Mouse (Mus musculus) left cerebral cortex, adult 2 months (tissue): ENCODE measurements around the gene Chrdl2. TPM values are rescaled to one million over a fixed set of nuclear protein-coding genes. Genes with fewer than 3 reads are reported as not detected.

Experiments used
- DNase-seq, 2 experiments: peaks; one replicate each; pipeline ENCODE4 v3.0.0; 2021 to 2022; ENCODE audit warnings: low spot score in 2 of 2, mixed read lengths in 1 of 2; ENCODE audit errors: extremely low spot score in 1 of 2
- H3K27ac ChIP-seq: fragments of 200-600 bp; 2 replicates; pipeline ENCODE4 v1.8.1; 2022
- H3K4me3 ChIP-seq: fragments of 200-600 bp; 2 replicates; pipeline ENCODE4 v1.8.1; 2022
- CTCF ChIP-seq: fragments of 200-600 bp; IDR thresholded peaks from 2 replicates; pipeline ENCODE4 v1.8.1; 2022; ENCODE audit warnings: antibody characterized with exemption, mild to moderate bottlenecking, moderate library complexity
- intact Hi-C: fragments of 180-260 bp; cut with DNase I; formaldehyde crosslinking; loops from one replicate; pipeline ENCODE4 v1.15.1; 2025
- total RNA-seq, 2 experiments: library from RNA; stranded (reverse); gene quantifications; 2 replicates each; pipeline ENCODE4 v1.2.3; 2021

Chrdl2 gene
- total RNA-seq, 2 experiments from 2014 or later: 0.34 to 0.49 TPM

DNA sequence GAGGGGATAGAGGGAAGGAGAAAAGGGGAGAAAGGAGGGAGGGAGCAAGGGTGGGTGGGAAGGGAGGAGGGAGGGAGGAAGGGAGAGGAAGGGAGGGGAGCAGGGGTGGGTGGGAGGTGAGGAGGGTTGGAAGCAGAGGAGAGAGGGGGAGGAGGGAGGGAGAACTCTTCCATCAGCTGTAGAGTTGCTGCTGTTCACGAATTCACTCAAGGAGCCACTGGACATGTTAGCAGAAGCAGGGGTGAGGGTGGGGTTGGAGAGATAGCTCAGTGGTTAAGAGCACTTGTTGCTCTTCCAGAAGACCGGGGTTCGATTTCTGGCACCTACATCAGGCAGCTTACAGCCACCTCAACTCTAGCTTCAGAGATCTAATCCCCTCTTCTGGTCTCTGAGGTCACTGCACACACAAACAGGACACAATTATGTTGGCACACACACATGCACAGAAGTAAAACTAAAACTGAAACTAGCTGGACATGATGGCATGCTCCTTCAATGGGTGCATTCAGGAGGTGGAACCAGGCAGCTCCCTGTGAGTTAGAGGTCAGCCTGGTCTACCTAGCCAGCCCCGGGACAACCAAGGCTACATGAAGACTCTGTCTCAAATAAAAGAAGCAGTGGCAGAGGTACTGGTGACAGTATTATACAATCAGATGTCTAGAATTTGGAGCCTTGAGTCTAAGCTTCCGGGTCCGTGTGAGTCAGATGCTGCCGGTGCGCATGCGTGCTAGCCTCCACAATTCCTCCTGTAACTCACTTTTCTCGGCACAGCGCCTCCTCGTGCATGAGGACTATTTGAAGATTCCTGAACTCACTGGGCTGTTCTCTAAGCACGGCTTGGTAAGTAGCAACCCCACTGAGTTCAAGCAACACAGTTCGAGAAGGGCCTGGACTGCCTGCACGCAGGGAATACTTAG is 15.9 kb upstream of the Chrdl2 start:
- H3K27ac ChIP-seq: no peak overlapping the region
- intact Hi-C loops: loop anchor here (2.0 to 5.0 kb wide), 2 partner anchors 117 to 197 kb away; no protein-coding TSS in a partner anchor
- DNase-seq: peak in 1 of 2 experiments; percentile 56
- TF ChIP-seq CTCF: peak; percentile 25
- H3K4me3 ChIP-seq: no peak overlapping the region

DNA sequence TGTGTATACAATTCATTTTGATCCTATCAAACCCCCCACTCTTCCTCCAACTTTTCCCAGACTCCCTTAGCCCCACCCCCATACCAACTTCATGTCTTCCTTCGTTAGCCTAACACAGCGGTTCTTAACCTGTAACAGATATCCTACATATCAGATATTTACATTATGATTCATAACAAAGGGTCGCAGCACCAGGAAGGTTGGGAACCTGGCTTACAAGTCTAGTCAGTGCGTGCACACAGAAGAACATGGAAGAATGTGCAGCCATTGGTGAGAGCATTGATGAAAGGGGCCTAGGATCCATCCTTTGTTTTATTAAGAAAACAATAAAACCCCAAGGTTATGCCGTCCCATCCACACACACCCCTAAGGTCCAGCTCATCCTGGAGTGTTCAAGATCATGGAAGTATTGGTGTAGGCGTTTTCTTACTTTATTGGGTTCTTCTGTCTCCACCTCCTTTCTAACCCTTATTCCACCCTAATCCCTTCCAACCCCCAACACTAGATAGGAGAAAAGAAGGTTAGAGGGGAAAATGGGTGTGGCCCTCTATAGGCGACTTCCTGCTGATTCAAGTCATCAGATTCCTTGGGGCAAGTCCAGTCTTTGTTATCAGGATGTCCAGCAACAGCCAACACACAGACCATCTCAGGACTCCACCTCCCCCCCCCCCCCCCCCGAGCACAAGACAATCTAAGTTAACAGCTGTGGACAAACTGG is 14.8 kb upstream of the Chrdl2 start:
- DNase-seq: no peak
- no peak for TF ChIP-seq CTCF
- no peak overlapping the region for H3K4me3 ChIP-seq
- no peak overlapping the region for H3K27ac ChIP-seq
- intact Hi-C loops: no loop called here

DNA sequence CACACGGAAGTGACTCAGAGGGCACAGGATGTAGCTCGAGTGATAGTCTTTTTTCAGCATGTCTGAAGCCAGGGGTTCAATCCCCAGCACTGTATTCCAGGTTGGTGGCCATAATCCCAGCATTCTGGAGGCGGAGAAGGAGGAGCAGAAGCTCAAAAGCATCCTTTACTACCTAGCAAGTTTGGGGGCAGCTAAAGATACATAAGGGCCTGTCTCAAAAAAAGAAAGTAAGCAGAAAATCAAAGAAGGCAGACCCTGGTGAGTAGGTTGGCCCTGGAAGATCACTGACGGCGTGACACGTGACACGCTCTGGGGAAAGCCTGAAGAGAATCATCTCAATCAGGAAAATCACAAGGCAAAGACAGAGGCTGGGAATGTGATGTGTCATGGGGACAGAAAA is 12.8 kb upstream of the Chrdl2 start:
- intact Hi-C loops: no loop called here
- no peak for TF ChIP-seq CTCF
- DNase-seq: no peak
- Histone ChIP-seq H3K27ac (no peak overlapping the region), H3K4me3 (no peak overlapping the region)

DNA sequence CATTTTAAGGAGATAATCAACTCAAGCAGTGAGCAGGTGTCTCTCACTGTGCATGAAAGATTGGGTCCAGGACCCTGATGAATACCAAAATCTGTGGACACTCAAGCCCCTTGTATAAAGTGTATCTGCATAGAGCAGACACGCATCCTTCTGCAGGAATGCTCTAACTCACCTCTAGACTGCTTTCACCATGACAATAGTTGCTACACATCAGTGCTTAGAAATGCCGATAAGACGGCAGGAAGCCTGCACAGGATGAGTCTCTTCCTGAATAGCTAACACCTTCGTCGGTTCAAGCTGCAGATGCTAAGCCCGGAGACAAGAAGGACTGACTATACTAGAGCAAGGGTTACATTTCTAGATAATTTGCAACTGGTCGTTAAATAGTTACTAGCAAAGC is 10.8 kb upstream of the Chrdl2 start:
- Histone ChIP-seq H3K27ac (no peak overlapping the region), H3K4me3 (no peak overlapping the region)
- TF ChIP-seq CTCF: no peak
- intact Hi-C loops: no loop called here
- no peak for DNase-seq

DNA sequence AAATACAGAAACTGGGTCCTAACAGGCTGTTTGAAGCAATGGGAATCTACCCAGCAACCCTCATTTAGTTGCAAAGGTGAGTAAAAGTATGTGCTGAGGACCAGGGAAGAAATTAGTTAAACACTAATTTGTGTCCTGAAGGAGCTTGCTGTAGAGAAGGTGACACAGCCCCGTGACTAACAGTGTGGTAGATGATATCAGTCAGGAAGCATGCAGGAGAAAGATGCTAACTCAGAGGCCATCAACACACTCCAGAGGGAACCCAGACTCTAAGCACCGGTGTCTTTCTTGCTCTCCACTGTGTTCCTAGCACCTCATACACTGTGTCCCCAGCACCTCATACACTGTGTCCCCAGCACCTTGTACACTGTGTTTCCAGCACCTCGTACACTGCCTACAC is 7.3 kb upstream of the Chrdl2 start:
- no peak for TF ChIP-seq CTCF
- intact Hi-C loops: no loop called here

DNA sequence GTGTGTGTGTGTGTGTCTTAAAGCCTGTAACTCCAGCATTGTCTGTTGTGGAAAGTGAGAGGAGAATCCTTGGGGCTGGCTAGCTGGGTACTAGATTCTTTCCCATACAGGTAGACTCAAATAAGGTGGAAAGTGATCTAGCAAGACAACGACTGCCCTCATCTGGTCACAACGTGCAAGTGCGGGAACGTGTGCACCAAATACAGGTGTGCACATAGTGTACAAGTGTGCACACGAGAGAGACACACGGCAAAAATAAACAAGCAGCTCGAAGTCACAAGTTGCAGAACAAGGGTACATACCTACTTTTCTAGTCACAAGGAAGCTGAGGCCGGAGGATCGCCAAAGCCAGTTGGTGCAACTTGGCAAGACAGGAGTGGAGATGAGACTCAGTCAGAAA is 2.2 kb upstream of the Chrdl2 start:
- intact Hi-C loops: loop anchor here (10.0 kb wide), 1 partner anchor 379 kb away; the partner anchor contains the start of gene Tpbgl
- TF ChIP-seq CTCF: peak; percentile 47
- H3K4me3 ChIP-seq: no peak overlapping the region
- no peak for DNase-seq
- H3K27ac ChIP-seq: no peak overlapping the region

More for the DNA sequence above, 7.3 kb upstream of the Chrdl2 start:
- Histone ChIP-seq H3K27ac (no peak overlapping the region), H3K4me3 (no peak overlapping the region)
- DNase-seq: no peak

DNA sequence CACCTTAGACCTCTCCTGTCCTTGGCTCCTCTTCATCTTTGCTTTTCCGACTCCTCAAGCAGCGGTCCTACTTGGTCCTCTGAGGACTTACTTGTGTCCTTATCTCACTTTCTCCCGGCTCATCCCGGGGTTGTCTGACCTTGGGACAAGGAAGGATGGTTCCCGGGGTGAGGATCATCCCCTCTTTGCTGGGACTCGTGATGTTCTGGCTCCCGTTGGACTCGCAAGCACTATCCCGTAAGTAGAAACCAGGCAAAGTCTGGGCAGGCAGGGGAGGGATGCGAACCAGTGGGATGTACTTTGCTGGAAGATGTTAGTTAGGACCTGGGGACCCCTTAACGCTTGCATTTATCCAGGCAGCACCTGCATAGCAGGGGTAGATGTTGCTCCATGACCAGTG is 439 bp downstream of the Chrdl2 start:
- no peak for DNase-seq
- intact Hi-C loops: loop anchor here (5.0 to 10.0 kb wide), 2 partner anchors 181 to 382 kb away; partner anchors contain the start of gene Tpbgl
- no peak for TF ChIP-seq CTCF

DNA sequence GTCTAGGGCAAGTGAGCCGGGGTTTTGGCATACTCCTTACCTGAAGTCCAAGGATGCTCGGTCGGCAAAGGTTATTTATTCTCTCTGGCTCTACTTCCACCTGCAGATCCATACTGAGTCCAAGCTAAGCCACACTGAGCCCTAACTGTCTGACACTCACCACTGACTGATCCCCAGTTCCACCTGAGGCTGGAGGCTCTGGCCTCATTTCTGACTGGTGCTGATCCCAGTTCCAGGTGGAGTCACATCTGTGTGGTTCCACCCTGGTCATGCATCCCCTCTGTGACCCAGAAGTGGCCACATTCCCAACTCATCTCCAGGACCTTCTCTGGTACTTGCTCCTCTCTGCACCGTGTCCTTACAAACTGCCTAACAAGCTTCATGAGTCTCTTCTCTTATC is 2.8 kb downstream of the Chrdl2 start:
- DNase-seq: no peak
- TF ChIP-seq CTCF: no peak
- intact Hi-C loops: loop anchor here (1.0 to 10.0 kb wide), 3 partner anchors 100 to 384 kb away; partner anchors contain the start of gene Tpbgl
- no peak overlapping the region for H3K27ac ChIP-seq
- H3K4me3 ChIP-seq: no peak overlapping the region

More for the DNA sequence above, 439 bp downstream of the Chrdl2 start:
- Histone ChIP-seq H3K27ac (no peak overlapping the region), H3K4me3 (no peak overlapping the region)

DNA sequence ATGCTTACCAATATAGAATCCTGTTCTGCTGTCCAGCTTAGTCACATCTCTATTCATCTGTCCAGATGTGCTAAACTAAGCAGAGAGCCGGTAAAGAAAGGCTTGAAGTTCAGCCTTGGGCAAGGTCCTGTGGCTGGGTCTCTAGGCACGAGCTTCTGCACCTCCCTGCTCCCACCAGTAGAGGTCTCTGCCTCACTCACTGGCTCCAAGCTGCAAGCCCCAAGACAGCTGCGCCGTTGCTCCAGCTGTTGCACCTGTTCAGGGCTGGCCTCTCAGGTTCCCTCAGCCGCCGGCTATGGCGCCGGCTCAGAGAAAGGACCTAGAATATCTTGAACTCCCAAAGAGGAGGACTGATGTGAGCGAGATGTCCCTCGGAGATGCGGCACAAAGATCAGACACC is 3.7 kb downstream of the Chrdl2 start:
- Histone ChIP-seq H3K4me3 (no peak overlapping the region), H3K27ac (no peak overlapping the region)
- peak; percentile 42 to 64 for DNase-seq
- peak; percentile 85 for TF ChIP-seq CTCF
- intact Hi-C loops: loop anchor here (1.0 to 10.0 kb wide), 3 partner anchors 99 to 385 kb away; partner anchors contain the start of gene Tpbgl

DNA sequence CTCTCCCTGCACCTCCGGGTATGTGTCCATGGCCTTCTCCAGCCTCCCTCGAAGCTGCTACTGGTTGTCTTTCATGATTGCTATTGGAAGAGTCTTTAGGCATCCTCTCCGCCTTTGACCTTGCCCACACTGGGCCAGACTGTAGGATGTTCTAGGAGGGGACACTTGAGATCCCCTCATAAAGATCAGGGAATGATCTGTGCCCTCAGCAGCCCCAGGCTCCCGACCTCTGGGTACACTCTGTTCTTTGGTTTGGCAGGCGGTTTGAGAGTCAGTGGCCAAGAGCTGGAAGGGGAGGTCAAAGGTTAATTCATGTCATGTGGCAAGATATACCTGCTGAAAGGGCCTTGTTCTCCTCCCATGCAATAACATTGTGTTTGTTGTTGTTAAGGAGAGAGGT is 4.7 kb downstream of the Chrdl2 start:
- DNase-seq: no peak
- intact Hi-C loops: no loop called here
- Histone ChIP-seq H3K27ac (no peak overlapping the region), H3K4me3 (no peak overlapping the region)
- no peak for TF ChIP-seq CTCF

DNA sequence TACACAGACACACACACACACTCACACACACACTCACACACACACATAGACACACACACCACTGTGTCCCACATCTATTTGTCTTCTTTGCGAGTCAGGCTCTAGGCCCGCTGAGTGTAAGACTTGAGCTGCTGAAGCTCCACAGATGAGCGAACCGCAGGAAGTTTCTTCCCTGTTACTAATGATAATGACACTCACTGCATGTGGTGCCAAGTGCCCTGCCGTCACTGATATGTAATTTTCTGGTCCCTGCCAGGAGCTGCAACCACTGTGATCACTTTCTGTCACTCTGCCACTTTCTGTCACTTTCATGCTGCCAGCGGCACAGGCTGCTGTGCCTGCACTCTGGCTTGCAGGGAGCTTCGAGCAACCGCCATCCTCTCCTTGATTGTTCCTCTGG is 6.1 kb downstream of the Chrdl2 start:
- no peak for DNase-seq
- Histone ChIP-seq H3K27ac (no peak overlapping the region), H3K4me3 (no peak overlapping the region)
- intact Hi-C loops: no loop called here
- no peak for TF ChIP-seq CTCF

DNA sequence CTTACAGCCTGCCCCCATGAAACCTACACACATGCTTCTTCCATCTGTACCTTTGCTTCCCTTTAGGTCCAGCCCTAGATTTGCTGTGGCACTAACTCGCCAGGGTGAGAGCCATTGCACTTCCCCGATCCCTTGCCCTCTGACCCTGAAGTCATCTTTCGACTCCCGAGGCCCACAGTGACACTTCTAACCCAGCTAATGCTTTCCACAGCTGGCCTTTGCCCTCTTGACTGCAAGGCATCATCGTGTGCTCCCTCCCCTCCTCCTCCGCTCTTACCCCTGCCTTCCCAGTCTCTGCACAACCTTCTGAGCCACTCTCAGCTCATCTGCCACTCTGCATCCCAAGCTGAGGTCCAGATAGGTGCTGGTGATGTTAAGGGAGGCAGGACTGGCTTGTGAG is 6.5 kb downstream of the Chrdl2 start:
- Histone ChIP-seq H3K4me3 (no peak overlapping the region), H3K27ac (no peak overlapping the region)
- no peak for TF ChIP-seq CTCF
- no peak for DNase-seq
- intact Hi-C loops: no loop called here
